Comparison of ENCODE assay signal across 23 mouse cellular contexts in the genomic region with DNA sequence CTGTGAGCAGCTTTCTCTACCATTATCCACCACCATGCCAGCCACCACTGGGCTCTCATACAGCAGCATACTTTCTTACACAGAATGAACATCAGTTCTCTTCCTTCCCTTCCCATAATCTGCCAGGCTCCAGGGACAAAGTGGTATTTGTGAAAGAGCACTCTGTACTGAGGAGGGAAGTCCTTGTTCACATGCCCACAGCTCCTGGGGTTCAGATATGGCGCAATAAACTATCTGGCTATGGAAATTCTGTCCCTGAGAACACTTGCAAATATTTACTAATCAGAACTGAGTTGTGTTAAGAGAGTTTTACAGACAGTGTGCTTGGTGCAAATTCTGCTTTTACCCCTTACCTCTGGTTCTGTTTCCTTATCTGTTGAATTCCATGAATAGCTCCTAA.
A peak's percentile ranks its signal among the peaks of the same experiment; 100 is the strongest.
DNase-seq lines count a peak whose midpoint lies in the region; ATAC-seq lines count a peak whose summit lies in the region.
"Had no signal": no experiment of that assay in that cellular context is flagged by ENCODE, and none has a peak within 500 bp of the region (broad histone marks: within the 10 kb centered on the region; RNA-seq: fewer than 3 reads in every experiment).

No protein-coding gene starts in this region.

- peak; percentile 12 for DNase-seq in adrenal gland, postnatal 10 days
- DNase-seq in adrenal gland, adult 18-20 months (ENCODE audit: low spot score in 2 of 2), result no peak
- no peak for DNase-seq in liver, embryonic 11.5 days (ENCODE audit: low spot score)
- peak; percentile 9 for DNase-seq in ovary, postnatal 36 days (ENCODE audit: low spot score)
- no peak for DNase-seq in ovary, postnatal 14 days (ENCODE audit: low spot score)
- no peak for DNase-seq in left cerebral cortex, adult 8-10 months (ENCODE audit: low spot score in 2 of 2)
- no peak for DNase-seq in frontal cortex, postnatal 10 days (ENCODE audit: low spot score in 2 of 2)
- DNase-seq: cerebellum, adult 11-12 months; cerebellum, postnatal 10 days; gastrocnemius, postnatal 36 days; kidney, adult 8-10 months; kidney, postnatal 10 days; retina, postnatal 1 day; right cerebral cortex, postnatal 25 days had no signal

- H3K4me3 ChIP-seq in liver, embryonic 15.5 days (replicated peaks), result no peak overlapping the region
- H3K4me3 ChIP-seq in liver, embryonic 11.5 days (ENCODE audit: low read depth, low read length), result no peak overlapping the region
- H3K4me3 ChIP-seq: embryonic facial prominence, embryonic 12.5 days; forebrain, embryonic 12.5 days; hindbrain, embryonic 10.5 days; intestine, embryonic 15.5 days; megakaryocyte, embryonic 14.5 days; midbrain, embryonic 13.5 days had no signal

- H3K9ac ChIP-seq in liver, embryonic 15.5 days, result no peak overlapping the region
- no peak overlapping the region for H3K9ac ChIP-seq in liver, embryonic 11.5 days (ENCODE audit: low read depth, low read length)
- H3K9ac ChIP-seq: embryonic facial prominence, embryonic 12.5 days; forebrain, embryonic 12.5 days; intestine, embryonic 15.5 days; liver, embryonic 14.5 days; midbrain, embryonic 13.5 days had no signal

- WGBS in liver, embryonic 15.5 days (ENCODE audit: insufficient replicate concordance), result 58% methylated on average over 1 of the region's 1 CpGs
- WGBS in liver, embryonic 11.5 days, result 86% methylated on average over 1 of the region's 1 CpGs

- no peak overlapping the region; the same call in 1 of the 2 replicates for H3K27ac ChIP-seq in liver, embryonic 15.5 days (replicated peaks)
- H3K27ac ChIP-seq in liver, embryonic 11.5 days (ENCODE audit: low read depth, low read length), result no peak overlapping the region
- H3K27ac ChIP-seq: embryonic facial prominence, embryonic 12.5 days; forebrain, embryonic 12.5 days; hindbrain, embryonic 10.5 days; intestine, embryonic 15.5 days; liver, embryonic 14.5 days; midbrain, embryonic 13.5 days had no signal

- peak; percentile 37 for ATAC-seq in liver, embryonic 15.5 days (ENCODE audit: insufficient read depth)
- ATAC-seq in liver, embryonic 11.5 days (replicated peaks; ENCODE audit: low FRiP score), result no peak
- ATAC-seq: hindbrain, embryonic 16.5 days; intestine, embryonic 15.5 days; midbrain, embryonic 13.5 days had no signal

- H3K4me1 ChIP-seq in liver, embryonic 15.5 days (replicated peaks), result no peaks in the 10 kb centered on the region; the same call in 1 of the 2 replicates
- no peaks in the 10 kb centered on the region for H3K4me1 ChIP-seq in liver, embryonic 11.5 days (replicated peaks; ENCODE audit: control insufficient read depth, insufficient read depth, low read length)
- H3K4me1 ChIP-seq: embryonic facial prominence, embryonic 12.5 days; forebrain, embryonic 12.5 days; hindbrain, embryonic 10.5 days; intestine, embryonic 15.5 days; midbrain, embryonic 13.5 days had no signal

- H3K9me3 ChIP-seq in liver, embryonic 15.5 days (replicated peaks), result no peaks in the 10 kb centered on the region
- no peaks in the 10 kb centered on the region for H3K9me3 ChIP-seq in liver, embryonic 11.5 days (ENCODE audit: control insufficient read depth, low read length)
- H3K9me3 ChIP-seq: embryonic facial prominence, embryonic 12.5 days; forebrain, embryonic 12.5 days; hindbrain, embryonic 10.5 days; intestine, embryonic 15.5 days; megakaryocyte, embryonic 14.5 days; midbrain, embryonic 13.5 days had no signal

- no peak overlapping the region for H3K4me2 ChIP-seq in liver, embryonic 15.5 days
- no peak overlapping the region for H3K4me2 ChIP-seq in liver, embryonic 11.5 days
- H3K4me2 ChIP-seq: embryonic facial prominence, embryonic 12.5 days; forebrain, embryonic 12.5 days; intestine, embryonic 15.5 days; midbrain, embryonic 13.5 days had no signal

- no peaks in the 10 kb centered on the region for H3K36me3 ChIP-seq in liver, embryonic 15.5 days (replicated peaks)
- no peaks in the 10 kb centered on the region for H3K36me3 ChIP-seq in liver, embryonic 11.5 days (ENCODE audit: control insufficient read depth, insufficient read depth, low read length)
- H3K36me3 ChIP-seq: embryonic facial prominence, embryonic 12.5 days; forebrain, embryonic 12.5 days; hindbrain, embryonic 10.5 days; intestine, embryonic 15.5 days; midbrain, embryonic 13.5 days had no signal

- H3K27me3 ChIP-seq in liver, embryonic 15.5 days, result no peaks in the 10 kb centered on the region
- H3K27me3 ChIP-seq in liver, embryonic 11.5 days (replicated peaks; ENCODE audit: control insufficient read depth, insufficient read depth, low read length), result no peaks in the 10 kb centered on the region
- H3K27me3 ChIP-seq: embryonic facial prominence, embryonic 12.5 days; forebrain, embryonic 12.5 days; intestine, embryonic 15.5 days; megakaryocyte, embryonic 14.5 days; midbrain, embryonic 13.5 days had no signal

Comparison
In these comparisons a context has a peak if more than half of its experiments do, and no peak if none do; other contexts are left out.
1. DNase-seq: peak in adrenal gland, postnatal 10 days (single experiment) and ovary, postnatal 36 days (single experiment); none in adrenal gland, adult 18-20 months (0 of 2), liver, embryonic 11.5 days (single experiment), ovary, postnatal 14 days (single experiment), left cerebral cortex, adult 8-10 months (0 of 2) and frontal cortex, postnatal 10 days (0 of 2).